In genomic region chr11:95106440-95107236, GRCm38 (mm10) we compare ENCODE assay signal across 8 mouse cellular contexts. TPM values are rescaled to one million over a fixed set of nuclear protein-coding genes. Genes with fewer than 3 reads are reported as not detected.
DNase-seq lines count a peak whose midpoint lies in the region; ATAC-seq and TF ChIP-seq lines count a peak whose summit lies in the region.

No protein-coding gene starts in this region.

- no peak overlapping the region for H3K9ac ChIP-seq in forebrain, embryonic 15.5 days (replicated peaks)
- H3K9ac ChIP-seq in lung, postnatal 0 days (replicated peaks; ENCODE audit: low read depth) = no peak overlapping the region

- no peaks in the 10 kb centered on the region for H3K36me3 ChIP-seq in forebrain, embryonic 15.5 days
- no peaks in the 10 kb centered on the region for H3K36me3 ChIP-seq in lung, postnatal 0 days (ENCODE audit: insufficient read depth, low read length)

- no peak overlapping the region for H3K27ac ChIP-seq in forebrain, embryonic 15.5 days (replicated peaks)
- no peak overlapping the region for H3K27ac ChIP-seq in lung, postnatal 0 days (ENCODE audit: low read length)

- peak; percentile 45; the same call in 1 of the 2 replicates for ATAC-seq in cerebellum, adult (ENCODE audit: insufficient number of reproducible peaks, low FRiP score, low TSS enrichment)
- peak; percentile 63 for ATAC-seq in forebrain, embryonic 15.5 days (replicated peaks)
- ATAC-seq in lung, postnatal 0 days = peak; percentile 61

- H3K4me1 ChIP-seq in forebrain, embryonic 15.5 days = peaks cover 12% of the 10 kb centered on the region
- H3K4me1 ChIP-seq in lung, postnatal 0 days (ENCODE audit: insufficient read depth, low read depth, low read length) = peaks cover 3% of the 10 kb centered on the region; the same call in 1 of the 2 replicates

- peak; percentile 93 for DNase-seq in Muller cell, postnatal 12 days (ENCODE audit: inconsistent ontology term)
- peak; percentile 79 to 87 for DNase-seq in heart, postnatal 14 days
- DNase-seq in layer of hippocampus, adult 11-12 months (ENCODE audit: low spot score) = peak; percentile 80
- DNase-seq in lung, postnatal 0 days (ENCODE audit: low spot score) = peak; percentile 83
- DNase-seq in retina, embryonic 14.5 days (ENCODE audit: low spot score) = peak; percentile 95
- DNase-seq in urinary bladder, postnatal 10 days (ENCODE audit: low spot score) = peak; percentile 49

- 34% methylated on average over 23 of the region's 23 CpGs for WGBS in forebrain, embryonic 15.5 days
- WGBS in lung, postnatal 0 days = 31% methylated on average over 23 of the region's 23 CpGs

- peak; percentile 97 for TF ChIP-seq CTCF in lung, postnatal 0 days (IDR thresholded peaks at IDR 0.05)

- TF ChIP-seq EP300 in lung, postnatal 0 days (IDR thresholded peaks at IDR 0.05) = no peak

- H3K27me3 ChIP-seq in forebrain, embryonic 15.5 days = no peaks in the 10 kb centered on the region
- no peaks in the 10 kb centered on the region for H3K27me3 ChIP-seq in lung, postnatal 0 days (replicated peaks; ENCODE audit: insufficient read depth, low read length)

- H3K4me2 ChIP-seq in forebrain, embryonic 15.5 days (replicated peaks) = peak overlapping the region; percentile 13; the same call in 1 of the 2 replicates
- no peak overlapping the region for H3K4me2 ChIP-seq in lung, postnatal 0 days (replicated peaks; ENCODE audit: low read depth, low read length)

- no peak overlapping the region for H3K4me3 ChIP-seq in forebrain, embryonic 15.5 days
- H3K4me3 ChIP-seq in lung, postnatal 0 days (ENCODE audit: low read depth, low read length) = no peak overlapping the region

- intact Hi-C loops in heart, postnatal 14 days (cut with DNase I) = loop anchor here (1.0 to 10.0 kb wide), 4 partner anchors 30 to 242 kb away; partner anchors contain the start of genes Col1a1 and Itga3

- no peaks in the 10 kb centered on the region for H3K9me3 ChIP-seq in forebrain, embryonic 15.5 days
- H3K9me3 ChIP-seq in lung, postnatal 0 days (ENCODE audit: low read length) = no peaks in the 10 kb centered on the region

RNA-seq across cellular contexts. Expression of gene Dlx3, which starts 13.3 kb away (rescaled TPM):
- not detected in 2 replicates for polyA plus RNA-seq in forebrain, embryonic 15.5 days (2015; fragmentation: Nextera tagmentation; extraction: Ambion mirVana)
- not detected for total RNA-seq in heart, postnatal 14 days (2021)
- polyA plus RNA-seq in lung, postnatal 0 days (2015; fragmentation: Nextera tagmentation; extraction: Ambion mirVana) = 0.05 TPM in 1 of 2 replicates, not detected in the other

RNA-seq across cellular contexts. Expression of gene Itga3, which starts 30.0 kb away (rescaled TPM):
- 5.9 and 6.9 TPM in 2 replicates for polyA plus RNA-seq in forebrain, embryonic 15.5 days (2015; fragmentation: Nextera tagmentation; extraction: Ambion mirVana)
- 10 to 100 TPM; 13.5 to 15.6 TPM for total RNA-seq in heart, postnatal 14 days (2021)
- 44.3 and 63.1 TPM in 2 replicates for polyA plus RNA-seq in lung, postnatal 0 days (2015; fragmentation: Nextera tagmentation; extraction: Ambion mirVana)

RNA-seq across cellular contexts. Expression of gene Dlx4, which starts 39.4 kb away (rescaled TPM):
- not detected in 2 replicates for polyA plus RNA-seq in forebrain, embryonic 15.5 days (2015; fragmentation: Nextera tagmentation; extraction: Ambion mirVana)
- under 1 TPM in 1 of 2 experiments, not detected in 1; 0.17 TPM for total RNA-seq in heart, postnatal 14 days (2021)
- 0.55 and 0.79 TPM in 2 replicates for polyA plus RNA-seq in lung, postnatal 0 days (2015; fragmentation: Nextera tagmentation; extraction: Ambion mirVana)
